Mouse (Mus musculus): ENCODE results near the gene Vti1a.

- TF ChIP-seq EP300 (IDR thresholded peaks at IDR 0.05; ENCODE audit: low read depth) (no peak), CTCF (IDR thresholded peaks at IDR 0.05; ENCODE audit: low read depth) (no peak)
Measured at GRCm38 (mm10) chr19:55597296-55597695, 281.2 kb downstream of the Vti1a start.
